8 mouse cellular contexts compared by ENCODE assay signal in the genomic region with DNA sequence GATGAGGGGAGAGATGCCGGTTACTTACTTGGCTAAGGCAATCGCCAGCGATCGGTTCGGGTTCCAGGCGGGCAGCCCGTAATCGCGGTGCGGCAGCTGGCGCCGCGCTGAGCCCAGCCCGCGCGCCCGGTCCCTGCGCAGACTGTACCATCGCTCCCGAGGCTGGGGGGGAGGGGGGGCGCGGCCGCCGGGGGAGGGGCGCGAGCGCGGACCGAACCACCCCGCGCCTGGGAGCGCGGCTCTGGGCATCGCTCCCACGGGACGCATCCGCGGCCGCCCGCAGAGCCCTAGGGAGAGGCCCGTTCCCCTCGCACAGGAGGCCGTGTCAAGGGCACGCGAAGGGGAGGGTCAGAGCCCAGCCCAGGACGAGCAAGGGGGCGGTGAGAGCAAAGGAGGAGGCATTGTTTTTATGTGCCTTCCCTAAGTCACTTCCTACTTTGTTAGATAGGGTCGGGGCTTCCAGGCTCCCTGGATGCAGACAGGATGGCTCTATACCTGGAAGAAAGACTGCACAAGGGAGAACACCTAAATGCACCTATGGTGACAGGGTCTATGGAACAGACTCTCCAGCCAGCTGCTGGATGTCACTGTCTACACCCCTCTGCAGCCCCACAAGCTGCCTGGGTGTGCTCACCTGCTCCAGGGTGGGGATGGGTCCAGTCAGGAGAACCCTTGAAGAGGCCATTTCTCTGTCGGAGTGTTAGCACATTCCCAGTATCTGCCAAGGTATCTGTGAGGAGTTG.
DNase-seq lines count a peak whose midpoint lies in the region; ATAC-seq and TF ChIP-seq lines count a peak whose summit lies in the region.

No protein-coding gene starts in this region.

- WGBS in lung, embryonic 15.5 days: under 1% methylated on average over 49 of the region's 49 CpGs
- 1% methylated on average over 46 of the region's 49 CpGs for whole genome bisulfite sequencing in lung, adult 2 months
- under 1% methylated on average over 38 of the region's 49 CpGs for WGBS in hindbrain, embryonic 15.5 days
- 2% methylated on average over 47 of the region's 49 CpGs for WGBS in liver, embryonic 11.5 days
- 2% methylated on average over 48 of the region's 49 CpGs for WGBS in thymus, adult 2 months

- H3K9me3 ChIP-seq in lung, embryonic 15.5 days: no peaks in the 10 kb centered on the region
- H3K9me3 ChIP-seq in hindbrain, embryonic 15.5 days: no peaks in the 10 kb centered on the region
- no peaks in the 10 kb centered on the region for H3K9me3 ChIP-seq in liver, embryonic 11.5 days (ENCODE audit: control insufficient read depth, low read length)

- H3K27ac ChIP-seq in lung, embryonic 15.5 days: no peak overlapping the region
- H3K27ac ChIP-seq in hindbrain, embryonic 15.5 days (replicated peaks): peak overlapping the region; percentile 88
- no peak overlapping the region for H3K27ac ChIP-seq in liver, embryonic 11.5 days (ENCODE audit: low read depth, low read length)
- H3K27ac ChIP-seq in thymus, adult 2 months (ENCODE audit: control insufficient read depth, insufficient read depth, low read length): no peak overlapping the region

- H3K9ac ChIP-seq in lung, embryonic 15.5 days: no peak overlapping the region
- H3K9ac ChIP-seq in hindbrain, embryonic 15.5 days: peak overlapping the region; percentile 77
- no peak overlapping the region for H3K9ac ChIP-seq in liver, embryonic 11.5 days (ENCODE audit: low read depth, low read length)

- H3K27me3 ChIP-seq in lung, embryonic 15.5 days: peaks cover 53% of the 10 kb centered on the region
- no peaks in the 10 kb centered on the region for H3K27me3 ChIP-seq in hindbrain, embryonic 15.5 days
- H3K27me3 ChIP-seq in liver, embryonic 11.5 days (replicated peaks; ENCODE audit: control insufficient read depth, insufficient read depth, low read length): peaks cover 41% of the 10 kb centered on the region
- peaks cover 3% of the 10 kb centered on the region; the same call in 1 of the 2 replicates for H3K27me3 ChIP-seq in thymus, adult 2 months (ENCODE audit: control insufficient read depth, insufficient read depth, low read length)

- TF ChIP-seq CTCF in lung, adult 2 months (IDR thresholded peaks at IDR 0.05; ENCODE audit: insufficient read depth, low read length): no peak
- no peak for TF ChIP-seq CTCF in thymus, adult 2 months (IDR thresholded peaks at IDR 0.05; ENCODE audit: borderline replicate concordance, control insufficient read depth, extremely low read depth, insufficient read depth, low read length, poor library complexity)

- no peaks in the 10 kb centered on the region for H3K36me3 ChIP-seq in lung, embryonic 15.5 days
- no peaks in the 10 kb centered on the region for H3K36me3 ChIP-seq in hindbrain, embryonic 15.5 days
- H3K36me3 ChIP-seq in liver, embryonic 11.5 days (ENCODE audit: control insufficient read depth, insufficient read depth, low read length): no peaks in the 10 kb centered on the region
- H3K36me3 ChIP-seq in thymus, adult 2 months (ENCODE audit: control insufficient read depth, insufficient read depth, low read length): no peaks in the 10 kb centered on the region

- peak overlapping the region; percentile 58 for H3K4me2 ChIP-seq in lung, embryonic 15.5 days
- H3K4me2 ChIP-seq in hindbrain, embryonic 15.5 days: peak overlapping the region; percentile 82
- peak overlapping the region; percentile 57 for H3K4me2 ChIP-seq in liver, embryonic 11.5 days

- H3K4me1 ChIP-seq in lung, embryonic 15.5 days: no peaks in the 10 kb centered on the region
- no peaks in the 10 kb centered on the region for H3K4me1 ChIP-seq in lung, adult 2 months (ENCODE audit: control insufficient read depth, insufficient read depth, low read length)
- H3K4me1 ChIP-seq in hindbrain, embryonic 15.5 days (replicated peaks): peaks cover 36% of the 10 kb centered on the region
- no peaks in the 10 kb centered on the region for H3K4me1 ChIP-seq in liver, embryonic 11.5 days (replicated peaks; ENCODE audit: control insufficient read depth, insufficient read depth, low read length)
- no peaks in the 10 kb centered on the region for H3K4me1 ChIP-seq in thymus, adult 2 months (replicated peaks; ENCODE audit: control insufficient read depth, insufficient read depth, low read length)

- no peak for DNase-seq in lung, adult 2 months
- peak; percentile 81 to 86 for DNase-seq in cerebellum, postnatal 25 days
- DNase-seq in liver, embryonic 11.5 days (ENCODE audit: low spot score): no peak
- peak; percentile 82 for DNase-seq in right cerebral cortex, postnatal 10 days (ENCODE audit: low spot score in 2 of 2)
- DNase-seq in thymus, adult 2 months: no peak
- DNase-seq in lung, postnatal 4 days: no peak

- peak overlapping the region; percentile 24 for H3K4me3 ChIP-seq in lung, embryonic 15.5 days
- H3K4me3 ChIP-seq in lung, adult 2 months (replicated peaks; ENCODE audit: extremely low read depth, low read depth, low read length): no peak overlapping the region
- peak overlapping the region; percentile 63 for H3K4me3 ChIP-seq in hindbrain, embryonic 15.5 days
- peak overlapping the region; percentile 38 for H3K4me3 ChIP-seq in liver, embryonic 11.5 days (ENCODE audit: low read depth, low read length)
- no peak overlapping the region for H3K4me3 ChIP-seq in thymus, adult 2 months (ENCODE audit: control insufficient read depth, insufficient read depth, low read length)

- no peak for TF ChIP-seq POLR2A in lung, adult 2 months (IDR thresholded peaks at IDR 0.05; ENCODE audit: borderline replicate concordance, extremely low read depth, low read depth, low read length)
- no peak for TF ChIP-seq POLR2A in thymus, adult 2 months (IDR thresholded peaks at IDR 0.05; ENCODE audit: control insufficient read depth, extremely low read depth, insufficient read depth, low read length, poor library complexity)

- peak; percentile 25; the same call in 1 of the 2 replicates for ATAC-seq in lung, embryonic 15.5 days (ENCODE audit: borderline replicate concordance, extremely low read depth, low FRiP score, low TSS enrichment)
- peak; percentile 79 for ATAC-seq in hindbrain, embryonic 15.5 days (ENCODE audit: low FRiP score, low read depth)
- no peak for ATAC-seq in liver, embryonic 11.5 days (replicated peaks; ENCODE audit: low FRiP score)

Comparison
In these comparisons a context has a peak if more than half of its experiments do, and no peak if none do; other contexts are left out.
1. H3K4me3 ChIP-seq: peak in lung, embryonic 15.5 days (single experiment), hindbrain, embryonic 15.5 days (single experiment) and liver, embryonic 11.5 days (single experiment); none in lung, adult 2 months (single experiment) and thymus, adult 2 months (single experiment).
2. DNase-seq: peak in cerebellum, postnatal 25 days (2 of 2) and right cerebral cortex, postnatal 10 days (2 of 2); none in lung, adult 2 months (single experiment), liver, embryonic 11.5 days (single experiment), thymus, adult 2 months (single experiment) and lung, postnatal 4 days (0 of 2).
3. Peak in every context shown above with its lines, with median percentiles within 50 percentile points of each other: H3K4me2 ChIP-seq.